Mouse (Mus musculus) CH12.LX (cell line): Measurements from ENCODE around the gene Arhgap42. TPM values are rescaled to one million over a fixed set of nuclear protein-coding genes. Genes with fewer than 3 reads are reported as not detected.

Experiments used
- DNase-seq: peaks from one replicate; pipeline ENCODE4 v3.0.0-alpha.2; 2013; ENCODE audit errors: extremely low read depth
- H3K27ac ChIP-seq: 2 replicates; pipeline ENCODE4 v1.5.1; 2012; ENCODE audit warnings: low read depth, mild to moderate bottlenecking, control low read depth, moderate library complexity; ENCODE audit not compliant: insufficient read depth
- H3K27me3 ChIP-seq: replicated peaks from 2 replicates; pipeline ENCODE3; 2012; ENCODE audit warnings: inconsistent platforms
- H3K36me3 ChIP-seq, 2 experiments: replicated peaks in 1 of 2; 2 replicates each; pipeline versions ENCODE3 to v1.6.1; 2012; ENCODE audit warnings: inconsistent platforms in 1 of 2, low read length in 1 of 2, mild to moderate bottlenecking in 1 of 2, mixed read lengths in 1 of 2, moderate library complexity in 1 of 2; ENCODE audit not compliant: control insufficient read depth in 1 of 2, insufficient read depth in 1 of 2
- H3K4me1 ChIP-seq, 2 experiments: 2 replicates each; pipeline ENCODE4 v1.6.1; 2012; ENCODE audit warnings: inconsistent platforms in 1 of 2, moderate library complexity in 1 of 2; ENCODE audit not compliant: insufficient read depth in 2 of 2, control insufficient read depth in 1 of 2
- H3K4me2 ChIP-seq: 2 replicates; pipeline ENCODE4 v1.6.1; 2012; ENCODE audit warnings: low read depth, mild to moderate bottlenecking, control low read depth; ENCODE audit not compliant: poor library complexity, insufficient read depth, severe bottlenecking
- H3K4me3 ChIP-seq, 3 experiments: fragments of 150-350 bp in 1 of 3; sonication (generic) in 1 of 3; replicated peaks in 1 of 3; 2 replicates each; pipeline versions ENCODE3 to v1.5.1; 2011 to 2012; ENCODE audit warnings: low read depth in 2 of 3, low read length in 2 of 3, mild to moderate bottlenecking in 2 of 3, moderate library complexity in 2 of 3, control low read depth in 1 of 3, improper control_type of control experiment in 1 of 3, inconsistent platforms in 1 of 3, mixed read lengths in 1 of 3; ENCODE audit not compliant: poor library complexity in 1 of 3
- H3K79me2 ChIP-seq: replicated peaks from 2 replicates; pipeline ENCODE4 v1.6.1; 2012; ENCODE audit warnings: mild to moderate bottlenecking, moderate library complexity; ENCODE audit not compliant: control insufficient read depth, poor library complexity, insufficient read depth, severe bottlenecking; ENCODE audit errors: extremely low read depth
- H3K9ac ChIP-seq: 2 replicates; pipeline ENCODE4 v1.6.1; 2012; ENCODE audit warnings: low read depth, mild to moderate bottlenecking, control low read depth, moderate library complexity; ENCODE audit not compliant: insufficient read depth
- H3K9me3 ChIP-seq: replicated peaks from 2 replicates; pipeline ENCODE3; 2012; ENCODE audit warnings: low read length, inconsistent platforms, mixed read lengths
- BHLHE40 ChIP-seq: IDR thresholded peaks from 2 replicates; pipeline ENCODE4 v1.6.1; 2011; ENCODE audit warnings: mild to moderate bottlenecking, low read depth, low read length, improper control_type of control experiment
- CHD1 ChIP-seq: IDR thresholded peaks from 2 replicates; pipeline ENCODE4 v1.6.1; 2012; ENCODE audit warnings: low read depth, low read length, improper control_type of control experiment, inconsistent platforms
- CTCF ChIP-seq, 2 experiments: IDR thresholded peaks in 1 of 2; conservative IDR thresholded peaks in 1 of 2; 2 replicates each; pipeline ENCODE4 v1.5.1; 2011 to 2012; ENCODE audit warnings: low read depth in 2 of 2, low read length in 2 of 2, improper control_type of control experiment in 1 of 2, inconsistent platforms in 1 of 2, mild to moderate bottlenecking in 1 of 2, moderate library complexity in 1 of 2
- ELF1 ChIP-seq: IDR thresholded peaks from 2 replicates; pipeline ENCODE4 v1.6.1; 2014; ENCODE audit warnings: low read depth, mild to moderate bottlenecking, inconsistent platforms, low read length, improper control_type of control experiment
- EP300 ChIP-seq: IDR thresholded peaks from 2 replicates; pipeline ENCODE4 v1.6.1; 2011; ENCODE audit warnings: low read length, improper control_type of control experiment
- GABPA ChIP-seq: IDR thresholded peaks from 2 replicates; pipeline ENCODE4 v1.6.1; 2012; ENCODE audit warnings: low read depth, low read length, improper control_type of control experiment, inconsistent platforms; ENCODE audit not compliant: insufficient replicate concordance
- HCFC1 ChIP-seq: IDR thresholded peaks from 2 replicates; pipeline ENCODE4 v1.6.1; 2012; ENCODE audit warnings: low read depth, mild to moderate bottlenecking, inconsistent platforms, low read length, improper control_type of control experiment
- JUN ChIP-seq: IDR thresholded peaks from 2 replicates; pipeline ENCODE4 v1.6.1; 2011; ENCODE audit warnings: low read depth, mild to moderate bottlenecking, low read length, improper control_type of control experiment, moderate library complexity; ENCODE audit not compliant: insufficient read depth
- JUND ChIP-seq: conservative IDR thresholded peaks from 2 replicates; pipeline ENCODE4 v1.6.1; 2011; ENCODE audit warnings: low read depth, low read length, improper control_type of control experiment
- KAT2A ChIP-seq: IDR thresholded peaks from 2 replicates; pipeline ENCODE4 v1.6.1; 2012; ENCODE audit warnings: low read length, improper control_type of control experiment, inconsistent platforms; ENCODE audit not compliant: insufficient replicate concordance
- MAFK ChIP-seq: IDR thresholded peaks from 2 replicates; pipeline ENCODE4 v1.6.1; 2011; ENCODE audit warnings: low read length, improper control_type of control experiment; ENCODE audit not compliant: insufficient replicate concordance
- MAX ChIP-seq: IDR thresholded peaks from 2 replicates; pipeline ENCODE4 v1.6.1; 2011; ENCODE audit warnings: low read length, improper control_type of control experiment
- MEF2A ChIP-seq: IDR thresholded peaks from 2 replicates; pipeline ENCODE4 v1.6.1; 2014; ENCODE audit warnings: low read depth, mild to moderate bottlenecking, inconsistent platforms, low read length, improper control_type of control experiment, borderline replicate concordance
- NELFE ChIP-seq: IDR thresholded peaks from 2 replicates; pipeline ENCODE4 v1.6.1; 2011; ENCODE audit warnings: low read depth, low read length, improper control_type of control experiment
- POLR2A ChIP-seq: IDR thresholded peaks from 2 replicates; pipeline ENCODE4 v1.6.1; 2011; ENCODE audit warnings: low read depth, mild to moderate bottlenecking, improper control_type of control experiment, low read length
- POLR2AphosphoS2 ChIP-seq: IDR thresholded peaks from 2 replicates; pipeline ENCODE4 v1.6.1; 2011; ENCODE audit warnings: low read depth, low read length, improper control_type of control experiment
- RAD21 ChIP-seq: IDR thresholded peaks from 2 replicates; pipeline ENCODE4 v1.6.1; 2011; ENCODE audit warnings: low read depth, mild to moderate bottlenecking, low read length, improper control_type of control experiment, moderate library complexity
- RCOR1 ChIP-seq: conservative IDR thresholded peaks from 2 replicates; pipeline ENCODE4 v1.6.1; 2012; ENCODE audit warnings: low read depth, mild to moderate bottlenecking, inconsistent platforms, low read length, improper control_type of control experiment
- UBTF ChIP-seq: IDR thresholded peaks from 2 replicates; pipeline ENCODE4 v1.6.1; 2012; ENCODE audit warnings: low read depth, mild to moderate bottlenecking, inconsistent platforms, low read length, improper control_type of control experiment, moderate library complexity
- USF1 ChIP-seq: IDR thresholded peaks from 2 replicates; pipeline ENCODE4 v1.6.1; 2014; ENCODE audit warnings: low read depth, mild to moderate bottlenecking, inconsistent platforms, low read length, improper control_type of control experiment
- USF2 ChIP-seq: conservative IDR thresholded peaks from 2 replicates; pipeline ENCODE4 v1.6.1; 2011; ENCODE audit warnings: low read depth, low read length, improper control_type of control experiment
- ZNF384 ChIP-seq: IDR thresholded peaks from 2 replicates; pipeline ENCODE4 v1.6.1; 2012; ENCODE audit warnings: low read depth, low read length, improper control_type of control experiment, inconsistent platforms
- dilution Hi-C: fragments of 300-500 bp; cut with MboI; formaldehyde crosslinking; loops from 2 replicates; pipeline ENCODE4 v1.14.3; 2020; ENCODE audit warnings: low sequenced_read_pairs; ENCODE audit not compliant: extremely low pct_unique_long_range_greater_than_20kb, extremely low pct_ligation_motif_present
- in situ Hi-C: fragments of 300-500 bp; cut with MboI; formaldehyde crosslinking; loops from 3 replicates; pipeline ENCODE4 v1.14.3; 2019; ENCODE audit warnings: low sequenced_read_pairs, low pct_ligation_motif_present, low pct_unique_long_range_greater_than_20kb, mixed read lengths
- polyA plus RNA-seq: library from polyadenylated mRNA; unstranded; fragments of >175 nt; gene quantifications from 2 replicates; pipeline ENCODE4 v1.2.1, GENCODE M21; 2012; ENCODE audit warnings: low read depth; ENCODE audit not compliant: insufficient read length
- total RNA-seq, 2 experiments: library from RNA; depleted of rRNA; stranded (reverse); fragments of 300-350 nt in 1 of 2; fragments of >200 nt in 1 of 2; gene quantifications; 2 replicates each; pipeline ENCODE4 v1.2.3; 2012 to 2014

Arhgap42 gene
- total and polyA plus RNA-seq, 3 experiments = not detected

- H3K4me2 ChIP-seq = no peak overlapping the region
- no peaks in the 10 kb centered on the region for H3K79me2 ChIP-seq
- H3K9ac ChIP-seq = no peak overlapping the region
- dilution Hi-C loops = no loop called here
- H3K4me3 ChIP-seq = no peak overlapping the region
- H3K9me3 ChIP-seq = peaks cover 25% of the 10 kb centered on the region
- in situ Hi-C loops = no loop called here
- H3K4me1 ChIP-seq = no peaks in the 10 kb centered on the region
- no peak overlapping the region for H3K27ac ChIP-seq
- H3K27me3 ChIP-seq = no peaks in the 10 kb centered on the region
- DNase-seq = no peak
- no peaks in the 10 kb centered on the region for H3K36me3 ChIP-seq
- TF ChIP-seq NELFE (no peak), HCFC1 (no peak)
Observed at GRCm38 (mm10) chr9:9254764-9255163, 15.9 kb upstream of the Arhgap42 start.

DNA sequence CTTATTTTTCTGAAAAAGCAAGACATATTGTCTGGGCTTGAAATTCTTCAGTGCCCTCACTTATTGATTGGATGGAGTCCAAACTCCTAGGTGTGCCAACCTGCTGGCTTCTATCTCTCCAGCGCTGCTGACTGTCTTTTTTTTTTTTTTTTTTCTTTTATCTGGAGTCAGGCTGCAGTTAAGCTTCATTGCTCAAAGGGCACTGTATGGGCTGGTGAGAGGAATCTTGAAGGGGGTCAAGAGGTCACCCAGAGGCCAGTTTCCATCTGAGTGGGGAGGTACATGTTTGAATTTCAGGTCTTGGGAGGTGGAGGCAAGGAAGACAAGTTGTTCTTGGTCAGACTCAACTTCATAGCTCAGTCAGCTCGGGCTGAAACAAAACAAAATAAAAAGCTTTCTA lies 9.6 kb upstream of the Arhgap42 start:
- no peaks in the 10 kb centered on the region for H3K79me2 ChIP-seq
- H3K4me3 ChIP-seq = no peak overlapping the region
- in situ Hi-C loops (no loop called here), dilution Hi-C loops (no loop called here)
- H3K27ac ChIP-seq = no peak overlapping the region
- H3K9me3 ChIP-seq = peaks cover 25% of the 10 kb centered on the region
- H3K4me1 ChIP-seq = no peaks in the 10 kb centered on the region
- no peaks in the 10 kb centered on the region for H3K27me3 ChIP-seq
- DNase-seq = no peak
- TF ChIP-seq EP300 (no peak), MAFK (no peak), BHLHE40 (no peak), POLR2A (no peak), RAD21 (no peak), KAT2A (no peak), MEF2A (no peak), GABPA (no peak), USF1 (no peak)
- H3K36me3 ChIP-seq = no peaks in the 10 kb centered on the region
- no peak overlapping the region for H3K4me2 ChIP-seq
- H3K9ac ChIP-seq = no peak overlapping the region

DNA sequence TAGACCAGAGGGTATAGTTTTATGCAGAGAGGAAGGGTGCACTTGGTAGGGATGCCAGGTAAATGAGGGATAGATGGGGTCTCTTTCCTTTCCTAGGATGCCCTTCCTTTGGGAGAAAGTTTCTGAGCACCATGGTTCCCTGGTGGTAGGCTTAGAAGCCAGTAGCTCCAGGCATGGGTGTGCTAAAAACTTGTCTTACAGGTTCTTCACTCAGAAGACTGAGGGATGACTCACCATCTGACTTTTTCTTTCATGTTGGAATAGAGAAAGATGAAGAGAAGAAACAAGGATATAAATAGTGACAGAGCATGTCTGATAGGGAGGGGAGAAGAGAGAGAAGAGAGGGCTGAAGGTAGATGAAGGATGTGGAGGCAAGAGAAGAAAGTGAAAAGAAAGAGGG lies 7.1 kb upstream of the Arhgap42 start:
- no peak overlapping the region for H3K4me2 ChIP-seq
- dilution Hi-C loops = no loop called here
- in situ Hi-C loops = no loop called here
- H3K27ac ChIP-seq = no peak overlapping the region
- TF ChIP-seq USF2 (no peak), CTCF (conservative IDR thresholded peaks at IDR 0.05 in 1 of 2, IDR thresholded peaks at IDR 0.05 in 1 of 2; ENCODE audit: low read depth in 2 of 2, low read length in 2 of 2) (no peak), CHD1 (no peak), MEF2A (no peak), UBTF (no peak), POLR2AphosphoS2 (no peak), KAT2A (no peak), JUND (no peak), RCOR1 (no peak), RAD21 (no peak), JUN (no peak), ELF1 (no peak), HCFC1 (no peak), ZNF384 (no peak), MAX (no peak)
- H3K9ac ChIP-seq = no peak overlapping the region
- no peaks in the 10 kb centered on the region for H3K4me1 ChIP-seq
- H3K27me3 ChIP-seq = no peaks in the 10 kb centered on the region
- H3K4me3 ChIP-seq = no peak overlapping the region
- H3K79me2 ChIP-seq = no peaks in the 10 kb centered on the region
- H3K36me3 ChIP-seq = no peaks in the 10 kb centered on the region
- H3K9me3 ChIP-seq = peaks cover 28% of the 10 kb centered on the region
- no peak for DNase-seq
